Mouse (Mus musculus): ENCODE measurements around the gene Pyy.

The Pyy gene

GRCm38 (mm10) chr11:102107732-102108131 lies at the start of gene Pyy:
Gene Pyy, minus strand, starts transcription at chr11:102107832.
- no peak for DNase-seq (ENCODE audit: low read depth)

- DNase-seq (ENCODE audit: low read depth) = no peak
These were observed 49.1 kb upstream of the Pyy start for GRCm38 (mm10) chr11:102156786-102157089.

- peak; percentile 83 for DNase-seq (ENCODE audit: low read depth)
These were observed 48.6 kb upstream of the Pyy start, which contains the start of gene Tmem101 for GRCm38 (mm10) chr11:102156039-102156785. Gene Tmem101, minus strand, starts transcription at chr11:102156404.

DNA sequence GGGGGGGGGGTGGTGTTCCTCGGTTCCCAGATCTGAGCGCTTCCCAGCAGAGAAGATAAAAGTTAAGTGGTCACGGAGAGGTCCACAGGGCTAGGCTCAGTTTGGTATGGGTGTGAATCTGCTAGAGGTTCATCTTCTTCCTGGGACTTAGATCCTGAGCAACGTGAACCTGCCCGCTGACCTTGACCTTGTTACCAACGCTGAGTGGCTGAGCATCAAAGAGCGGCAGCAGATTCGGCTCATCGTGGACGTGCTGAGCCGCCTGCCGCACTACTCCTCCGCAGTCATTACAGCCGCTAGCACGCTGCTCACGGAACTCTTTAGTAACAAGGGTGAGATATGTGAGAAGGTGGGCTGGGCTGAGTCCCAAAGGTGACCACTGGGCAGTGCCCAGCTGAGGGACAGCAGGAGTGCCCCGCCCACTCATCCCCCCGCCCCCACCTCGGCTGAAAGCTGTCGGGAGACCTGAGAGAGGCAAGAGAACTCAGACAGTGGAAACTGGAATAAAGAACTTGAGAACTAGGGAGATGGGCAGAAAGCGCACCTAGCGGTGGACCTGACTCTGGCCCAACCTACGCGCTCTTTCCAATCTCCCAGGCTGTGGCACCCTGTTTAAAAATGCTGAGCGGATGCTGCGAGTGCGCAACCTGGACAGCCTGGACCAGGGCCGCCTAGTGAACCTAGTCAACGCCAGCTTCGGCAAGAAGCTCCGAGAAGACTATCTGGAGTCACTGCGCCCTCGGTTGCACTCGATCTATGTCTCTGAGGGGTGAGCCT lies 39.8 kb upstream of the Pyy start:
- DNase-seq (ENCODE audit: low read depth) = no peak

DNA sequence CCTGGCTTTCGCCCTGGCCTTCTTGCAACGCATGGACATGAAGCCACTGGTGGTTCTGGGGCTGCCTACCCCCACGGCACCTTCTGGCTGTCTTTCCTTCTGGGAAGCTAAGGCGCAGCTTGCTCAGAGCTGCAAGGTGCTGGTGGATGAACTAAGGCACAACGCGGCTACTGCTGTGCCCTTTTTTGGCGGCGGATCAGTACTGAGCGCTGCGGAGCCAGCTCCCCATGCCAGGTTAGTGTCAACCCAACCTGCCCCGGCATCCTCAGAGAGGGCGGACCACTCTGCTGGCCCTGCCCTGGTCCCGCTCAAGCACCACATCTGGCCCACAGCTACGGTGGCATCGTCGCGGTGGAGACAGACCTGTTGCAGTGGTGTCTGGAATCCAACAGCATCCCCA lies 38.9 kb upstream of the Pyy start:
- DNase-seq (ENCODE audit: low read depth) = no peak

- no peak for DNase-seq (ENCODE audit: low read depth)
These were observed 38.4 kb upstream of the Pyy start for GRCm38 (mm10) chr11:102146005-102146404.

DNA sequence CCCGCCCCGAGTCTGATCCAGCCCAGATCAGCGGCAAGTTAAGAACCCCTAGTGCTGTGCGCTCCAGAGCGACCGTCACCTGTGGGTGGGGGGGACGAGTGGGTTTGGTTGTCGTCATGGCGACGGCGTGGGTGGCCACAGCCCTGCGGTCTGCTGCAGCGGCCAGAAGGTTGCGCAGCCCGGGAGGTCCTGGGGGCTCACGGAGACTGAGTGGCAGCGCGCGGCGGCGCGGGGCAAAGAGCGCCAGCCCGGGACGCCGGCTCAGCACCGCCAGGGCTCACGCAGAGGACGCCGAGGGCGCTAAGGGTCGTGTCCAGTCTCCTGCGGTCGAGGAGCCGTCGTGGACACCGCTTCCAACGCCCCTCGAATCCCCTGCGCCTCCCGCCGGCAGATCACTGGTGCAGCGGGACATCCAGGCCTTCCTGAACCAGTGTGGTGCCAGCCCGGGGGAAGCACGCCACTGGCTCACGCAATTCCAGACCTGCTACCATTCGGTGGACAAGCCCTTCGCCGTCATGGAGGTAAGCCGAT lies 37.9 kb upstream of the Pyy start, which contains the start of gene Nags:
Gene Nags, plus strand, starts transcription at position 43 of the 531 bp plus-strand sequence.
- no peak for DNase-seq (ENCODE audit: low read depth)

GRCm38 (mm10) chr11:102144957-102145470 lies 37.4 kb upstream of the Pyy start:
- no peak for DNase-seq (ENCODE audit: low read depth)

DNA sequence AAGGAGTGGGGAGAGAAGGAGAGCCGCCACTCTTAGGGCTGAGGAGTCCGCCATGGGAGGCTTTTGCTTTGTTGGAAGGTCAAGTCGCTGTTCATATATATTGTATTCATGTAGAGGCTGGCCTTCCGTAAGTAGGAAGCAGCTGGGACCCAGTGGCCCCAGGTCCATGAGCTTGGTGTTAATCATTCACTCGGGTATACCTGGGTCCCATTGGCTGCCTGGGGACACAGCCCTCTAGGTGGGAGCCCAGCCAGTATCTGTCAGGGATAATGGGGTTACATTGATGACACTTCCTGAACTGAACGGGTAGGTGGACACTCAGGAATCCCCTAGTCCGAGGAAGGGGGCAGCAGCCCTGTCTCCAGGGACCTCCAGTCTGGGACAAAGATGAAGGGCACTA lies 34.7 kb upstream of the Pyy start:
- no peak for DNase-seq (ENCODE audit: low read depth)

GRCm38 (mm10) chr11:102140508-102140907 lies 32.9 kb upstream of the Pyy start:
- DNase-seq (ENCODE audit: low read depth) = peak; percentile 87

- peak; percentile 75 for DNase-seq (ENCODE audit: low read depth)
These were observed 30.8 kb upstream of the Pyy start for GRCm38 (mm10) chr11:102138447-102138740.

GRCm38 (mm10) chr11:102137625-102138446 lies 30.2 kb upstream of the Pyy start:
- DNase-seq (ENCODE audit: low read depth) = peak; percentile 34

DNA sequence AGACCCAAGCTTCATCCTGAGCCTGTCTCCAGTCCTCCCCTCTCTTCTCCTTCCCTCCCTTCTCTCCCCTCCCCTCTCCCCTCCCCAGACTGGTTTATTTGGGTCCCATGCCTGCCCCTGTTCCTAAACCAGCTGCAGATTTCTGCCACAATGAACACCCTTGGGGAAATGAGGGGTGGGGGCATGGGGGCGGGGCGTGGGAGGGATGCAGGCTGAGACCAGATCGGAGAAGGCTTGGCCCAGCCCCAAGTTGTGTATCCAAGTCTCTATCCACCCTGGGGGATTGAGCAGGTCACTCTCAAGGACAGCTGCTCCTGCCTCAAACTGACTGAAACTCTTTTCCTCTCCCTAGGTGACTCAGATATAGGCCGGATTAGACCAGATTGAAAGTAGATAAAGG lies 26.9 kb upstream of the Pyy start:
- no peak for DNase-seq (ENCODE audit: low read depth)

DNA sequence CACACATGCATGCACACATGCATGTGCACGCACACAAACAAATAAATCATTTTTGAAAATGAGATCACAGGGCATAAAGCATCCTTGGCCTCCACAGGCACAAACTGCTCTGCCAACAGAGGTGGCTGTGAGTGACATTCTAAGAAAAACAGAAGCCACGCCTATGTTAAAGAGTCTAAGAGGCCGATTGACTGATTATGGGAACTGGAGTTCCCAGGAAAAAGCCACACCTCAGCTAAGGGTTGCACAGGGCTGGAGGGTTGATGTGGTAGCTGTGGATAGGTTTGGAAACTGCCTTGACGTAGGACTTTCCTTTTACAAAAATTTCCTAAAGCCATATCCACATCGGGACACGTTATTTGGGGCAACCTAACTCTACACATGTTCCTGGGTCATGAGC lies 9.8 kb upstream of the Pyy start:
- no peak for DNase-seq (ENCODE audit: low read depth)

- DNase-seq (ENCODE audit: low read depth) = no peak
These were observed 8.6 kb upstream of the Pyy start for GRCm38 (mm10) chr11:102116241-102116640.

GRCm38 (mm10) chr11:102111576-102111975 lies 3.9 kb upstream of the Pyy start:
- DNase-seq (ENCODE audit: low read depth) = no peak

DNA sequence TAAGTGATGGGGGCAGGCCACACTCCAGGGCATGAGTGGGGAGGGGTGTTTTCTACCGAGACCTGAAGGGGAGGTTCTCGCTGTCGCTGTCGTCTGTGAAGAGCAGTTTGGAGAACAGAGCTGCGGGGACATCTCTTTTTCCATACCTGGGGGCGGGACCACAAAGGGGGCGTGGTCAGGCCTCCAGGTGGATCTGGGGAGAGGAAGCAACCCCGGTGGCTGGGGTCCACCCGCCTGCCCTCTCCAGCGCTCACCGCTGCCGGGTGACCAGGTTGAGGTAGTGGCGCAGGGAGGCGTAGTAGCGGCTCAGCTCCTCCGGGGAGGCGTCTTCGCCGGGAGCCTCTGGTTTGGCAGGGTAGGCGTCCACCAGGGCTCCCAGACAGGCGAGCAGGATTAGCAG lies 721 bp downstream of the Pyy start:
- DNase-seq (ENCODE audit: low read depth) = no peak

DNA sequence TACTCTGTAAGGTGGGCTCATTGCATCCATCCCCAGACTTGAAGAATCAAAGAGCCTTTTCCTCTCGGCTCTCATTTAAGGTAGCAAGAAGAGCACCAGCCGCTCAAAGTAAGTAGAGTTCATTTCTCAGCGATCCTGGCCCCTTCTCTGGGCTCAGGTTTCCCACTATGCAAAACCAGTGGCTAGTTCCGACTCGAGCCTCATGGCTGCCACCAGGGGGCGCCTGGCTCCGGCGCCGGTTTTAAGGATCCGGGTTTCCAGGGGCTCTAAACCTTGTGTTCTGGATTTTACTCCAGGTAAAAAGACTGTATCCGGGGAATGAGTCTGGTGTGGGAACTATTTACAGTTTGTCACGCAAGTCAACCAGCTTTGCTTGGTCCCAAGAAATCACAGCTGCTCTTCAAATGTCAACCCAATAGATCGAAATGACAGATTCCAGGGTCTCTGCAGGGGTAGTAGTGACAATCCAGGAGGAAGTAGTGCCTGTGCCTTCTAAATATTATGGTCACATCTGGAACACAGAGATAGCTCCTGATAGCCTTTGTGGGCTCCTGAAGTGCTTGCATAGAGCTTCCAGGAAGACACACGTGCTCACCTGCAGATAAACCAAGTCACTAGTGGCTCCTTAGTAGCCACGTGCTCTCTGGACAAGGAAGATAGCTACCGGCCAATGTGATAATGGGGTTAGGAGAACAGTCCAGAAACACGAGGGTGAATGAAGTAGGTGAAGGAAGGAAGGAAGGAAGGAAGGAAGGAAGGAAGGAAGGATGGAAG lies 5.0 kb downstream of the Pyy start:
- DNase-seq (ENCODE audit: low read depth) = peak; percentile 75

DNA sequence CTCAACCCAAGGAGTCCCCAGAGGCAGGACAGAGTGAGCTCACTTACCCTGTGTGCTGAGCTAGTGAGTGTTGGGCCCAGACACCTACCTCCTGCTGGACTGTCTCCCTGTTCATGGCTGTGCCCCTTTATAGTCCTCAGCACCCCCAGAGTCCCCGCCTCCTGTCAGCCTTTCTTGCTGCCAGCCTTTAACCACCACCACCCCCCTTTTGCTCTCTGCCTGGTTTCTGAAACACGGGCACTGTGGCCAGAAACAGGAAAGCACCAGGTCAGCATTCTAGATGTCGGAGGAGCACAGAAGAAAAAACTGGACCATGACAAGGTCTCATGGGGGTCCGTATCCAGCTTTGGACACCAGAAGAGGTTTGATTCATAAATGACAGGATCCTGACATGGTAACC lies 6.4 kb downstream of the Pyy start, which contains the start of gene Ppy:
Gene Ppy, minus strand, starts transcription at position 101 of the 400 bp plus-strand sequence.
- no peak for DNase-seq (ENCODE audit: low read depth)

DNA sequence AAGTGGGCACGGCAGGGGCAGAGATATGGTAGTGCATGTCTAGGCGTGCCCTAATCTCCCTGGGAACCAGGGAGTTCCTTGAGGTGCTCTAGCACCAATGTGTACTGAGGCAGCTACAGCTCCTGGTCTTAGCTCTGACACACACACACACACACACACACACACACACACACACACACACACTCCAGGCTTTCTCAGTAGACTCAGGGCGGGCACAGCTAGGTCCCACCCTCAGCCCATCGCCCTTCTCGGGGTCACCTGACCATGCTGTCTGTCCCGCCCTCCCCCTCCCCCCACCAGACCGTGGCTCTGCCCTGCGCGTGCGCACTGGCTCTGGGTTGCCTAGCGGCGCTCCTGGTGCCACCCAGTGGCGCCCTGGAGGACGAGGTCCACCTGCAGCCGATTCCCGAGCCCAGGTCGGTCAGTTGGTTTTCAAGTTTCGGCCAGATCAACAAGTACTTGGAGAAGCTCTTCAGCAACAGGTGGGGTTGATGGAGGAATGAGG lies 10.7 kb downstream of the Pyy start:
- DNase-seq (ENCODE audit: low read depth) = peak; percentile 85

- DNase-seq (ENCODE audit: low read depth) = peak; percentile 33
These were observed 11.2 kb downstream of the Pyy start for GRCm38 (mm10) chr11:102096446-102096845.
